Mouse (Mus musculus) neural tube, embryonic 11.5 days (tissue): ENCODE results near the gene 1500011B03Rik. TPM values are rescaled to one million over a fixed set of nuclear protein-coding genes. Genes with fewer than 3 reads are reported as not detected.

Experiments used
- ATAC-seq: fragments of 200-750 bp; cut with Nextera tagmentation; 2 replicates; pipeline ENCODE4 v1.8.0; 2017; ENCODE audit warnings: moderate number of reproducible peaks, mild to moderate bottlenecking, moderate TSS enrichment, moderate library complexity; ENCODE audit not compliant: insufficient read depth, low FRiP score, low TSS enrichment
- DNase-seq: peaks from one replicate; pipeline ENCODE4 v3.0.0-alpha.2; 2015; ENCODE audit warnings: low spot score
- H3K27ac ChIP-seq: fragments of 300-500 bp; sonication (generic); 2 replicates; pipeline ENCODE4 v1.5.1; 2014; ENCODE audit warnings: low read depth, mild to moderate bottlenecking, low read length
- H3K27me3 ChIP-seq: fragments of 300-500 bp; sonication (generic); 2 replicates; pipeline ENCODE4 v1.6.1; 2014; ENCODE audit warnings: mild to moderate bottlenecking, low read length, mixed read lengths; ENCODE audit not compliant: control insufficient read depth, insufficient read depth
- H3K36me3 ChIP-seq: fragments of 300-500 bp; sonication (generic); 2 replicates; pipeline ENCODE4 v1.6.1; 2014; ENCODE audit warnings: mild to moderate bottlenecking, low read length, moderate library complexity, mixed read lengths; ENCODE audit not compliant: control insufficient read depth, insufficient read depth
- H3K4me1 ChIP-seq: fragments of 300-500 bp; sonication (generic); 2 replicates; pipeline ENCODE4 v1.6.1; 2014; ENCODE audit warnings: low read length, mixed read lengths; ENCODE audit not compliant: control insufficient read depth, insufficient read depth
- H3K4me2 ChIP-seq: fragments of 300-500 bp; sonication (generic); 2 replicates; pipeline ENCODE4 v1.6.1; 2014; ENCODE audit warnings: low read depth, mild to moderate bottlenecking, moderate library complexity
- H3K4me3 ChIP-seq: fragments of 300-500 bp; sonication (generic); 2 replicates; pipeline ENCODE4 v1.5.1; 2014; ENCODE audit warnings: low read depth, low read length
- H3K9ac ChIP-seq: fragments of 300-500 bp; sonication (generic); 2 replicates; pipeline ENCODE4 v1.6.1; 2014; ENCODE audit warnings: mild to moderate bottlenecking, low read length
- H3K9me3 ChIP-seq: fragments of 300-500 bp; sonication (generic); 2 replicates; pipeline ENCODE4 v1.6.1; 2016; ENCODE audit warnings: low read length; ENCODE audit not compliant: control insufficient read depth
- WGBS: fragments of 180-500 bp; shearing (Covaris S2); extraction: QIAGEN DNeasy Blood & Tissue Kit; methylation state at CpG from one replicate; pipeline ENCODE4 v1.1.7; 2014; 5-methylcytosine and 5-hydroxymethylcytosine counted together
- polyA plus RNA-seq: library from polyadenylated mRNA; unstranded; fragments of >200 nt; fragmentation: Nextera tagmentation; extraction: Ambion mirVana; gene quantifications from 2 replicates; pipeline ENCODE4 v1.2.1, GENCODE M21; 2014

The 1500011B03Rik gene
- polyA plus RNA-seq, 1 experiment from 2014 or later, result 162 TPM

DNA sequence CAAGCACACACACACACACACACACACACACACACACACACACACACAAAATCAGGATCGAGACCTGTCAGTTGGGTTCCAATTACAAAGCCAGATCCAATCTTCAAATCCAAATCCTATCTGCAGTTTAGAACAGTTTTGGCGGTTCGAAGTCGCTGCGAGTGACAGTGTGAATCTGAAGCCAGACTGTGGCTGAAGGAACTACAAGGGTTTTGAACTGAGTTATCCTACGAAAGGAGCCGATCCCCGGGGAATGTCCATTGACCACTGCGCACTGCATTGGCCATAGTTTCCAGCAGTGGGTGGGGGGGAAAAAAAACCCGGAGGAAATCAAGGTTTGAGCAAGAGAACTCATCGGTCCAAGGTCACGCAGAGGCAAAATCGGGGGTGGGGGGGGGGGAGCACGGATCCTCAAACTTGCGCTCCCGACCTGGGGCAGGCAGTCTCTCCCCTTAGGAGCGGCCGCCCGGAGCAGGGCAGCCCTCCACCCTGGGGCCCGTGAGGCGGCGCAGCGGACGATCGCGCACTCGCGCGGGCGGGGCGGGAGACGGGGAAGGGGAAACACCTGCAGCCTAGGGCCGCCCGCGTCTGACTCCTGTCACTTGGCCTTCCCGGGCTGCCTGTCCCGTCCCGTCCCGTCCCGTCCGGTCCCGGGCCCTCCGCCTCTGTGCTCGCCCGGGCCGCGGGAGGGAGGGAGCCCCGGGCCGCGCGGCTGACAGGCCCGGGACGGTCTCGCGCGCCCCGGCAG is 50.6 kb downstream of the 1500011B03Rik start:
- H3K4me2 ChIP-seq, result peak overlapping the region; percentile 87
- no peaks in the 10 kb centered on the region for H3K9me3 ChIP-seq
- ATAC-seq (peak; percentile 56), DNase-seq (peak; percentile 51)
- H3K27me3 ChIP-seq, result no peaks in the 10 kb centered on the region
- H3K9ac ChIP-seq, result peak overlapping the region; percentile 93
- H3K4me1 ChIP-seq, result peaks cover 22% of the 10 kb centered on the region
- H3K27ac ChIP-seq, result peak overlapping the region; percentile 62; the same call in 1 of the 2 replicates
- peak overlapping the region; percentile 99 for H3K4me3 ChIP-seq
- H3K36me3 ChIP-seq, result no peaks in the 10 kb centered on the region
- WGBS, result 3% methylated on average over 42 of the region's 57 CpGs

- H3K36me3 ChIP-seq, result no peaks in the 10 kb centered on the region
- peaks cover 22% of the 10 kb centered on the region for H3K4me1 ChIP-seq
- peak overlapping the region; percentile 99; the same call in 1 of the 2 replicates for H3K4me3 ChIP-seq
- WGBS, result 78% methylated on average over 8 of the region's 8 CpGs
- H3K27ac ChIP-seq, result no peak overlapping the region
- ATAC-seq (no peak), DNase-seq (no peak)
- H3K9ac ChIP-seq, result peak overlapping the region; percentile 93; the same call in 1 of the 2 replicates
- H3K27me3 ChIP-seq, result no peaks in the 10 kb centered on the region
- H3K4me2 ChIP-seq, result peak overlapping the region; percentile 87
- no peaks in the 10 kb centered on the region for H3K9me3 ChIP-seq
Observed at GRCm38 (mm10) chr5:114771796-114772195, 51.5 kb downstream of the 1500011B03Rik start.

- no peak overlapping the region for H3K4me2 ChIP-seq
- H3K36me3 ChIP-seq, result peaks cover 2% of the 10 kb centered on the region
- DNase-seq (no peak), ATAC-seq (no peak)
- H3K27me3 ChIP-seq, result no peaks in the 10 kb centered on the region
- 93% methylated on average over 8 of the region's 8 CpGs for WGBS
- no peak overlapping the region for H3K4me3 ChIP-seq
- H3K27ac ChIP-seq, result no peak overlapping the region
- no peaks in the 10 kb centered on the region for H3K9me3 ChIP-seq
- H3K4me1 ChIP-seq, result peaks cover 11% of the 10 kb centered on the region
- H3K9ac ChIP-seq, result no peak overlapping the region
Observed at GRCm38 (mm10) chr5:114769786-114770185, 53.5 kb downstream of the 1500011B03Rik start.

GRCm38 (mm10) chr5:114767185-114767584 is 56.1 kb downstream of the 1500011B03Rik start:
- 87% methylated on average over 7 of the region's 7 CpGs for WGBS

DNA sequence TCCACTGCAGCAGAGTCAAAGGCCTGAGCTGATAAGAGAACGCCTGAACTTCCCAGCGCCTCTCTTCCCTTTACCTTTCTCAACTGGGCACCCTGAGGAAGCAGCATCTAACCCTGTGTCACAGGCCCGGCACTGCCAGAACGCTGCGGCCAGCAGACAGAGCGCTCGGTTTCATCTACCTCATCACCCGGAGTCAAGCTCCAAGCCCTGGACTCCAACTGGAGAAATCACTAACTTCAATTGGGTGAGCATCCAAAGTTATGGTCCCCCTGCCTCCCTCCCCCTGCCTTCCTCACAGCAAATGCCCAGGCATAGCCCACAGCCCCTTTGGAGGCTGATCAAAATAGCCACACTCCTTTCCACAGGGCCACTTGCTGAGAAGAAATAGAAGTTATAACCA is 56.6 kb downstream of the 1500011B03Rik start:
- Histone ChIP-seq H3K9ac (no peak overlapping the region), H3K4me3 (no peak overlapping the region), H3K36me3 (peaks cover 2% of the 10 kb centered on the region), H3K4me1 (peaks cover 4% of the 10 kb centered on the region), H3K9me3 (no peaks in the 10 kb centered on the region), H3K4me2 (no peak overlapping the region), H3K27ac (no peak overlapping the region), H3K27me3 (no peaks in the 10 kb centered on the region)
- ATAC-seq, result no peak
- WGBS, result 99% methylated on average over 8 of the region's 8 CpGs
- DNase-seq, result no peak

More at GRCm38 (mm10) chr5:114767185-114767584, 56.1 kb downstream of the 1500011B03Rik start:
- Histone ChIP-seq H3K9ac (no peak overlapping the region), H3K4me2 (no peak overlapping the region), H3K9me3 (no peaks in the 10 kb centered on the region), H3K4me1 (peaks cover 9% of the 10 kb centered on the region), H3K27ac (no peak overlapping the region), H3K4me3 (no peak overlapping the region), H3K36me3 (peaks cover 2% of the 10 kb centered on the region), H3K27me3 (no peaks in the 10 kb centered on the region)
- ATAC-seq, result no peak
- no peak for DNase-seq

GRCm38 (mm10) chr5:114764812-114765735 is 58.2 kb downstream of the 1500011B03Rik start:
- H3K9me3 ChIP-seq, result no peaks in the 10 kb centered on the region
- H3K9ac ChIP-seq, result no peak overlapping the region
- DNase-seq (no peak), ATAC-seq (no peak)
- H3K27ac ChIP-seq, result no peak overlapping the region
- no peak overlapping the region for H3K4me2 ChIP-seq
- H3K4me1 ChIP-seq, result no peaks in the 10 kb centered on the region
- WGBS, result 89% methylated on average over 18 of the region's 18 CpGs
- H3K4me3 ChIP-seq, result no peak overlapping the region
- peaks cover 2% of the 10 kb centered on the region for H3K36me3 ChIP-seq
- H3K27me3 ChIP-seq, result no peaks in the 10 kb centered on the region

DNA sequence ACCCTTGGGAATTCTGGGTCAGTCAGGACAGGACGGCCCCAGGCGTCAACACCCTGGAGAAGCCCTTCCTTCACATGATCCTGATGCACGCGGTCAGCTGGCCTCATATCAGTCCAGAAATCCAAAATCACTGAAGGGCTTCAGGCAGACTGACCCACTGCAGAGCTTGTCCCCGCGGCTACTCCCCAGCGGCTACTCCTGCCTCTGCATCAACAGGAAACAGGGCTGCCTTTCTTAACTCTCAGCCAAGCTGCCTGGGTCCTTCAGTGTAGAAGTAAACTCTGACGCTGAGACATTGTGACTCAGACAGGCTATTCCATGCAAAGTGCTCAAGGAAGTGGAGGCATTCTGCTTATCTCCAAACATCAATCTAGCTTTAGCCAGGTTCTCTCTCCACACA is 61.3 kb downstream of the 1500011B03Rik start:
- H3K27me3 ChIP-seq, result no peaks in the 10 kb centered on the region
- 93% methylated on average over 8 of the region's 8 CpGs for WGBS
- H3K9me3 ChIP-seq, result no peaks in the 10 kb centered on the region
- H3K4me1 ChIP-seq, result no peaks in the 10 kb centered on the region
- H3K27ac ChIP-seq, result no peak overlapping the region
- no peak for DNase-seq
- H3K36me3 ChIP-seq, result peaks cover 4% of the 10 kb centered on the region
- no peak overlapping the region for H3K4me2 ChIP-seq
- H3K4me3 ChIP-seq, result no peak overlapping the region
- no peak overlapping the region for H3K9ac ChIP-seq
- no peak for ATAC-seq

DNA sequence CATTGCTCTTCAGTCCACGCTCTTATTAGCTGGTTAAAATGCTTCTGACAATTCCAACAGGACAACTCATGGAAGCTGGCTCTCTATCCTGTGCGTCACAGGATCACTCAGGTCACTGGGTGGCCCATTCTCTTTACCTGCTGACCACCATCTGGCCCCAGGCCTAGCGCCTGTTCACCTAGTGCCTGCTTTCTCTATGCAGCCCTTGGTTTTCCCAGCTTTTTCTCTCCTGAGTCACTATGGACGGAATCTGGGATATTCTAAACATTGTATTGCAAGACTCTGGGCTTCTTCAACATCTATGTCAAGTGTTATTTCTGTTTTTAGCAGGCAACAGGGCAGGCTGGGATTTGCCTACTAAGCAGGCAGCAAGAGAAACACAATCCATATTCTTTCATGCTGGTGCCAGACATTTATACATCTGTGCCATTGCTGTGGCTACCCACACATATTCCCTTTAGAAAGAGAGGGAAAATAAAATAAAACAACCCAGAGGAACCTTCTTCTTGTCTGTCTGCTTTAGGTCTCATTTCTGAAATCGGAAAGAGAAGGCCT is 63.7 kb downstream of the 1500011B03Rik start:
- Histone ChIP-seq H3K36me3 (peaks cover 2% of the 10 kb centered on the region; the same call in 1 of the 2 replicates), H3K4me3 (no peak overlapping the region), H3K27me3 (no peaks in the 10 kb centered on the region), H3K4me1 (no peaks in the 10 kb centered on the region), H3K9me3 (no peaks in the 10 kb centered on the region), H3K27ac (no peak overlapping the region), H3K9ac (no peak overlapping the region), H3K4me2 (no peak overlapping the region)
- ATAC-seq, result no peak
- 90% methylated on average over 5 of the region's 5 CpGs for WGBS
- DNase-seq, result no peak
